Mouse (Mus musculus) megakaryocyte-erythroid progenitor cell, adult 5-6 weeks (primary cell): Measurements from ENCODE around the gene Akap9. TPM values are rescaled to one million over a fixed set of nuclear protein-coding genes. Genes with fewer than 3 reads are reported as not detected.
"Not testable (repeated sequence)": the region's sequence is repeated elsewhere in the genome, so short reads cannot be mapped to it uniquely, and the experiment has no call there.

Source experiments
- ATAC-seq: replicated peaks from 2 replicates; pipeline ENCODE4 v1.8.0; 2016; ENCODE audit warnings: mild to moderate bottlenecking, inconsistent platforms; ENCODE audit not compliant: severe bottlenecking, poor library complexity, low FRiP score, low TSS enrichment
- total RNA-seq, 2 experiments: library from RNA; stranded (forward) in 1 of 2; stranded (reverse) in 1 of 2; fragments of 200-1000, 215-1000 nt in 1 of 2; fragments of >200 nt in 1 of 2; fragmentation: Nextera tagmentation in 1 of 2; gene quantifications; 2 replicates each; pipeline ENCODE4 v1.2.3; 2014 to 2017

The Akap9 gene
- total RNA-seq, 2 experiments from 2014 or later, result 52.3 to 59.7 TPM

- ATAC-seq, result no peak
Observed at GRCm38 (mm10) chr5:3961286-3961685, 33.4 kb downstream of the Akap9 start.

GRCm38 (mm10) chr5:3968415-3968814 lies 40.6 kb downstream of the Akap9 start:
- no peak for ATAC-seq

- ATAC-seq, result no peak
Observed at GRCm38 (mm10) chr5:3969114-3969513, 41.3 kb downstream of the Akap9 start.

GRCm38 (mm10) chr5:3970936-3971335 lies 43.1 kb downstream of the Akap9 start:
- ATAC-seq, result no peak

GRCm38 (mm10) chr5:3973764-3974163 lies 45.9 kb downstream of the Akap9 start:
- no peak for ATAC-seq

GRCm38 (mm10) chr5:3974896-3975295 lies 47.0 kb downstream of the Akap9 start:
- no peak for ATAC-seq

- no peak for ATAC-seq
Observed at GRCm38 (mm10) chr5:3976111-3976510, 48.3 kb downstream of the Akap9 start.

GRCm38 (mm10) chr5:3977904-3978303 lies 50.0 kb downstream of the Akap9 start:
- 0 out of 2 replicates have a peak, but pooled peaks have one; percentile 30 for ATAC-seq

- no peak for ATAC-seq
Observed at GRCm38 (mm10) chr5:3989608-3990007, 61.8 kb downstream of the Akap9 start.

- no peak for ATAC-seq
Observed at GRCm38 (mm10) chr5:3990499-3990898, 62.6 kb downstream of the Akap9 start.

GRCm38 (mm10) chr5:4004531-4005469 lies 76.9 kb downstream of the Akap9 start:
- ATAC-seq, result no peak

- no peak for ATAC-seq
Observed at GRCm38 (mm10) chr5:4006606-4007005, 78.8 kb downstream of the Akap9 start.

- no peak for ATAC-seq
Observed at GRCm38 (mm10) chr5:4008266-4008665, 80.4 kb downstream of the Akap9 start.

- no peak for ATAC-seq
Observed at GRCm38 (mm10) chr5:4009540-4009939, 81.7 kb downstream of the Akap9 start.

GRCm38 (mm10) chr5:4017646-4018045 lies 89.8 kb downstream of the Akap9 start:
- not testable (repeated sequence) for ATAC-seq

GRCm38 (mm10) chr5:4019377-4019776 lies 91.5 kb downstream of the Akap9 start:
- ATAC-seq, result no peak

- peak; percentile 64 for ATAC-seq
Observed at GRCm38 (mm10) chr5:4020018-4020417, 92.2 kb downstream of the Akap9 start.

- no peak for ATAC-seq
Observed at GRCm38 (mm10) chr5:4023186-4023585, 95.3 kb downstream of the Akap9 start.

- ATAC-seq, result no peak
Observed at GRCm38 (mm10) chr5:4023742-4024681, 96.2 kb downstream of the Akap9 start.

GRCm38 (mm10) chr5:4024727-4025126 lies 96.9 kb downstream of the Akap9 start:
- no peak for ATAC-seq
